Mouse (Mus musculus) kidney, postnatal 0 days (tissue): ENCODE measurements around the gene Tut7. TPM values are rescaled to one million over a fixed set of nuclear protein-coding genes. Genes with fewer than 3 reads are reported as not detected.
A peak's percentile ranks its signal among the peaks of the same experiment; 100 is the strongest.

Experiments
- ATAC-seq: fragments of 200-750 bp; cut with Nextera tagmentation; replicated peaks from 2 replicates; pipeline ENCODE4 v1.8.0; 2017; ENCODE audit warnings: low read depth, moderate number of reproducible peaks, moderate TSS enrichment, moderate library complexity; ENCODE audit not compliant: low FRiP score
- DNase-seq: peaks from one replicate; pipeline ENCODE4 v3.0.0-alpha.2; 2016; ENCODE audit warnings: low spot score
- H3K27ac ChIP-seq: fragments of 300-500 bp; sonication (generic); 2 replicates; pipeline ENCODE4 v1.5.1; 2014; ENCODE audit warnings: mild to moderate bottlenecking
- H3K27me3 ChIP-seq: fragments of 300-500 bp; sonication (generic); 2 replicates; pipeline ENCODE4 v1.6.1; 2014; ENCODE audit warnings: low read length, mixed read lengths; ENCODE audit not compliant: insufficient read depth
- H3K36me3 ChIP-seq: fragments of 300-500 bp; sonication (generic); 2 replicates; pipeline ENCODE4 v1.6.1; 2014; ENCODE audit warnings: low read length, mixed read lengths; ENCODE audit not compliant: insufficient read depth
- H3K4me1 ChIP-seq: fragments of 300-500 bp; sonication (generic); replicated peaks from 2 replicates; pipeline ENCODE4 v1.6.1; 2014; ENCODE audit warnings: antibody characterized with exemption, low read length, mixed read lengths; ENCODE audit not compliant: insufficient read depth
- H3K4me2 ChIP-seq: fragments of 300-500 bp; sonication (generic); 2 replicates; pipeline ENCODE4 v1.6.1; 2014; ENCODE audit warnings: mild to moderate bottlenecking, low read length, moderate library complexity, mixed read lengths
- H3K4me3 ChIP-seq: fragments of 300-500 bp; sonication (generic); replicated peaks from 2 replicates; pipeline ENCODE4 v1.5.1; 2014; ENCODE audit warnings: low read depth, low read length
- H3K9ac ChIP-seq: fragments of 300-500 bp; sonication (generic); 2 replicates; pipeline ENCODE4 v1.6.1; 2014; ENCODE audit warnings: low read depth, low read length
- H3K9me3 ChIP-seq: fragments of 300-500 bp; sonication (generic); replicated peaks from 2 replicates; pipeline ENCODE4 v1.6.1; 2016; ENCODE audit warnings: low read length, inconsistent platforms, mixed read lengths
- CTCF ChIP-seq: IDR thresholded peaks from 2 replicates; pipeline ENCODE4 v1.5.1; 2016; ENCODE audit warnings: antibody characterized with exemption, low read depth, mild to moderate bottlenecking, moderate library complexity
- WGBS: fragments of 180-500 bp; shearing (Covaris S2); extraction: QIAGEN DNeasy Blood & Tissue Kit; methylation state at CpG from one replicate; pipeline ENCODE4 v1.1.7; 2014; 5-methylcytosine and 5-hydroxymethylcytosine counted together
- polyA plus RNA-seq: library from polyadenylated mRNA; unstranded; fragments of >200 nt; fragmentation: Nextera tagmentation; extraction: Ambion mirVana; gene quantifications from 2 replicates; pipeline ENCODE4 v1.2.1, GENCODE M21; 2015

The Tut7 gene
- 34.7 and 38.7 TPM in 2 replicates for polyA plus RNA-seq

GRCm38 (mm10) chr13:59822507-59823462 lies at the start of gene Tut7:
Gene Tut7 (minus strand): TSS chr13:59823147.
- Histone ChIP-seq H3K4me1 (peaks cover 17% of the 10 kb centered on the region; the same call in 1 of the 2 replicates), H3K27ac (peak within 1 kb of the TSS; percentile 94), H3K36me3 (no peaks in the 10 kb centered on the region), H3K4me2 (peak within 1 kb of the TSS; percentile 76), H3K9ac (peak within 1 kb of the TSS; percentile 82), H3K4me3 (peak within 1 kb of the TSS; percentile 78), H3K27me3 (no peaks in the 10 kb centered on the region), H3K9me3 (no peaks in the 10 kb centered on the region)
- ATAC-seq (peak; percentile 97), DNase-seq (peak; percentile 97)
- no peak for TF ChIP-seq CTCF
- under 1% methylated on average over 90 of the region's 100 CpGs for WGBS

DNA sequence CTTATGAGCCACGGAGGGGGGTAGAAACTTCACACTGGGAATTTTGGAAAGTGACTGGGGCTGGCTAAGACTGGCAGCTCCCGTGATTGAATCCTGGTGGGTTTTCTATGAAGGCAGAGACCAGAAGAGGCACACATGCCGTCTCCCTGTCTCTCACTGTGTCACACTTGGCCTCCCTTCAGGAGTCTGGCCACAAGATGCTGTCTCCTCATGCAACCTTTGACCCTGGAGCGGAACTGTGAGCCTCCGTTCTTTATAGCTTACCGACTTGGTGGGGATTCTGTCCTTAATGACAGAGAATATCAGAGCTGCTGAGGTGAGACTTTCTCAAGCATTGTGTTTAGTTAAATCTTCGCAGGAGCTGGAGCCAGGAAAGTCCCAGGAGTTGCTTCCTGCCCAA lies 49.5 kb upstream of the Tut7 start:
- 47% methylated on average over 7 of the region's 7 CpGs for WGBS
- no peaks in the 10 kb centered on the region for H3K9me3 ChIP-seq
- H3K27ac ChIP-seq, result no peak overlapping the region
- 0 out of 2 replicates have a peak, but pooled peaks cover 7% of the 10 kb centered on the region for H3K4me1 ChIP-seq
- no peak for TF ChIP-seq CTCF
- no peak overlapping the region for H3K4me3 ChIP-seq
- H3K4me2 ChIP-seq, result no peak overlapping the region
- DNase-seq (peak; percentile 31), ATAC-seq (no peak)
- no peaks in the 10 kb centered on the region for H3K36me3 ChIP-seq
- no peaks in the 10 kb centered on the region for H3K27me3 ChIP-seq
- no peak overlapping the region for H3K9ac ChIP-seq

- no peak overlapping the region for H3K4me2 ChIP-seq
- ATAC-seq, result no peak
- DNase-seq, result no peak
- TF ChIP-seq CTCF, result no peak
- 78% methylated on average over 5 of the region's 5 CpGs for WGBS
- H3K9ac ChIP-seq, result no peak overlapping the region
- H3K36me3 ChIP-seq, result no peaks in the 10 kb centered on the region
- H3K4me3 ChIP-seq, result no peak overlapping the region
- no peaks in the 10 kb centered on the region for H3K9me3 ChIP-seq
- H3K4me1 ChIP-seq, result 0 out of 2 replicates have a peak, but pooled peaks cover 4% of the 10 kb centered on the region
- no peaks in the 10 kb centered on the region for H3K27me3 ChIP-seq
- no peak overlapping the region for H3K27ac ChIP-seq
These were observed 47.1 kb upstream of the Tut7 start for GRCm38 (mm10) chr13:59870004-59870403.

DNA sequence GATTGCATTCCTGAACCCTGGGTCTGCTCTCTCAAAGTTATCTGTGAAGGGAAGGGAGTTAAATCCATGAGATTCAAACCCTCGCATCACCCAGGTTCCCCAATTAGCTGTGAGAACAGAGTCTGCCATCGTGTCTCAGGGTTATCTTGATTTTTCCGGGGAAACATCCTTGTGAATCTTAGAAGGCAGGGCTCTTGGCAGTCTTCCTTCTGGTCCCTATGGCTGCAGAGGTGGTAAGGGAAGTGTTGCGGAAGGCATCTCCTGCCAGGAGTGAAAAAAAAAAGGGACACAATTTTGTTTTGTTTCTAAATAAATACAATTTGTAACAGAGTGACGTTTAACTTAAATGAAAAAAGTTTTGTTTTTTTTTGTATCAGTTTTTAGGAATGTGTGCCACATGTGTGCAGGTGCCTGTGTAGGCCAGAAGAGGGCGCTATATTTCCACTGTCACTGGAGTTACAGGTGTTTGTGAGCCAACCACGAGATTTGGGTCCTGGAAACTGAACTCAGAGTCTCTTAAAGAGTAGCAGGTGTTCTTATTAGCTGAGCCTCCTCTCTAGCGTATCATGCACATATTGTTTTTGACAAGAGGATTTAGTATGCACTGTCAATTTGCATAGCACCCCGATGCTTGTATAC lies 45.2 kb upstream of the Tut7 start:
- TF ChIP-seq CTCF, result peak; percentile 45
- 83% methylated on average over 9 of the region's 9 CpGs for WGBS
- Histone ChIP-seq H3K4me2 (no peak overlapping the region), H3K9me3 (no peaks in the 10 kb centered on the region), H3K27ac (no peak overlapping the region), H3K27me3 (no peaks in the 10 kb centered on the region), H3K4me1 (no peaks in the 10 kb centered on the region), H3K9ac (no peak overlapping the region), H3K36me3 (no peaks in the 10 kb centered on the region), H3K4me3 (no peak overlapping the region)
- DNase-seq, result no peak
- ATAC-seq, result no peak

- no peak for TF ChIP-seq CTCF
- H3K4me3 ChIP-seq, result no peak overlapping the region
- H3K27me3 ChIP-seq, result no peaks in the 10 kb centered on the region
- no peak overlapping the region for H3K27ac ChIP-seq
- H3K36me3 ChIP-seq, result no peaks in the 10 kb centered on the region
- H3K9me3 ChIP-seq, result no peaks in the 10 kb centered on the region
- DNase-seq, result no peak
- H3K4me1 ChIP-seq, result no peaks in the 10 kb centered on the region
- no peak overlapping the region for H3K4me2 ChIP-seq
- no peak overlapping the region for H3K9ac ChIP-seq
- WGBS, result 76% methylated on average over 7 of the region's 7 CpGs
- ATAC-seq, result no peak
These were observed 44.2 kb upstream of the Tut7 start for GRCm38 (mm10) chr13:59867103-59867502.

GRCm38 (mm10) chr13:59859515-59859914 lies 36.6 kb upstream of the Tut7 start:
- ATAC-seq (no peak), DNase-seq (no peak)
- Histone ChIP-seq H3K27me3 (no peaks in the 10 kb centered on the region), H3K27ac (no peak overlapping the region), H3K9ac (no peak overlapping the region), H3K4me2 (no peak overlapping the region), H3K9me3 (no peaks in the 10 kb centered on the region), H3K4me1 (no peaks in the 10 kb centered on the region), H3K4me3 (no peak overlapping the region), H3K36me3 (no peaks in the 10 kb centered on the region)
- TF ChIP-seq CTCF, result no peak
- 54% methylated on average over 7 of the region's 7 CpGs for WGBS
